ENCODE assay signal across 8 mouse cellular contexts in genomic region chr1:85794106-85794771, GRCm38 (mm10). TPM values are rescaled to one million over a fixed set of nuclear protein-coding genes. Genes with fewer than 3 reads are reported as not detected.
DNase-seq lines count a peak whose midpoint lies in the region; ATAC-seq and TF ChIP-seq lines count a peak whose summit lies in the region.

No protein-coding gene starts in this region.

- no peaks in the 10 kb centered on the region; the same call in 1 of the 2 replicates for H3K4me1 ChIP-seq in cortical plate, adult 2 months (ENCODE audit: control insufficient read depth, insufficient read depth, low read length)
- peaks cover 7% of the 10 kb centered on the region; the same call in 1 of the 2 replicates for H3K4me1 ChIP-seq in intestine, embryonic 14.5 days (replicated peaks; ENCODE audit: control insufficient read depth, insufficient read depth, low read length)
- peaks cover 4% of the 10 kb centered on the region; the same call in 1 of the 2 replicates for H3K4me1 ChIP-seq in liver, embryonic 11.5 days (replicated peaks; ENCODE audit: control insufficient read depth, insufficient read depth, low read length)
- H3K4me1 ChIP-seq in testis, adult 2 months (ENCODE audit: control insufficient read depth, insufficient read depth, low read length): peaks cover 4% of the 10 kb centered on the region

- DNase-seq in A20 (ENCODE audit: low read depth, low spot score): peak; percentile 67
- peak; percentile 89 for DNase-seq in R1 (ENCODE audit: low read depth, low spot score)
- peak; percentile 20 for DNase-seq in gastrocnemius, postnatal 14 days
- peak; percentile 81 for DNase-seq in intestine, embryonic 14.5 days (ENCODE audit: low spot score)
- DNase-seq in liver, embryonic 11.5 days (ENCODE audit: low spot score): peak; percentile 71

- peak; percentile 17 for ATAC-seq in intestine, embryonic 14.5 days (replicated peaks; ENCODE audit: low FRiP score, low TSS enrichment, low read depth)
- peak; percentile 73 for ATAC-seq in liver, embryonic 11.5 days (replicated peaks; ENCODE audit: low FRiP score)
- peak; percentile 20; the same call in 1 of the 2 replicates for ATAC-seq in monocyte, adult 5-6 weeks (replicated peaks; ENCODE audit: insufficient number of reproducible peaks, low FRiP score, low TSS enrichment, poor library complexity, severe bottlenecking)

- H3K9me3 ChIP-seq in intestine, embryonic 14.5 days (ENCODE audit: control insufficient read depth, low read length): no peaks in the 10 kb centered on the region
- H3K9me3 ChIP-seq in liver, embryonic 11.5 days (ENCODE audit: control insufficient read depth, low read length): no peaks in the 10 kb centered on the region

- intact Hi-C loops in gastrocnemius, postnatal 14 days (cut with DNase I; ENCODE audit: low total_unique reads): loop anchor here (10.0 kb wide), 1 partner anchor 51 kb away; no protein-coding TSS in a partner anchor

- peak overlapping the region; percentile 75 for H3K4me2 ChIP-seq in intestine, embryonic 14.5 days (ENCODE audit: low read length)
- peak overlapping the region; percentile 85 for H3K4me2 ChIP-seq in liver, embryonic 11.5 days

- TF ChIP-seq POLR2A in cortical plate, adult 2 months (IDR thresholded peaks at IDR 0.05; ENCODE audit: extremely low read depth, insufficient read depth, low read length): no peak
- TF ChIP-seq POLR2A in testis, adult 2 months (IDR thresholded peaks at IDR 0.05; ENCODE audit: control insufficient read depth, low read depth, low read length): no peak

- TF ChIP-seq CTCF in cortical plate, adult 2 months (IDR thresholded peaks at IDR 0.05; ENCODE audit: extremely low read depth, insufficient read depth, low read length): no peak
- TF ChIP-seq CTCF in testis, adult 2 months (IDR thresholded peaks at IDR 0.05; ENCODE audit: control insufficient read depth, insufficient read depth, insufficient replicate concordance, low read depth, low read length): no peak

- H3K4me3 ChIP-seq in cortical plate, adult 2 months (ENCODE audit: insufficient read depth, low read length): peak overlapping the region; percentile 88
- H3K4me3 ChIP-seq in intestine, embryonic 14.5 days (ENCODE audit: low read depth, low read length): peak overlapping the region; percentile 97
- H3K4me3 ChIP-seq in liver, embryonic 11.5 days (ENCODE audit: low read depth, low read length): peak overlapping the region; percentile 97
- H3K4me3 ChIP-seq in testis, adult 2 months (ENCODE audit: control insufficient read depth, low read depth, low read length): peak overlapping the region; percentile 95

- under 1% methylated on average over 38 of the region's 38 CpGs for WGBS in intestine, embryonic 14.5 days
- WGBS in liver, embryonic 11.5 days: under 1% methylated on average over 38 of the region's 38 CpGs

- H3K9ac ChIP-seq in intestine, embryonic 14.5 days (ENCODE audit: low read length): peak overlapping the region; percentile 97
- H3K9ac ChIP-seq in liver, embryonic 11.5 days (ENCODE audit: low read depth, low read length): peak overlapping the region; percentile 97

- 0 out of 2 replicates have a peak, but pooled peaks cover 7% of the 10 kb centered on the region for H3K36me3 ChIP-seq in intestine, embryonic 14.5 days (ENCODE audit: control insufficient read depth, insufficient read depth, low read length)
- no peaks in the 10 kb centered on the region for H3K36me3 ChIP-seq in liver, embryonic 11.5 days (ENCODE audit: control insufficient read depth, insufficient read depth, low read length)
- H3K36me3 ChIP-seq in testis, adult 2 months (ENCODE audit: control insufficient read depth, insufficient read depth, low read length): no peaks in the 10 kb centered on the region

- no peaks in the 10 kb centered on the region for H3K27me3 ChIP-seq in intestine, embryonic 14.5 days (replicated peaks; ENCODE audit: control insufficient read depth, insufficient read depth, low read length)
- no peaks in the 10 kb centered on the region for H3K27me3 ChIP-seq in liver, embryonic 11.5 days (replicated peaks; ENCODE audit: control insufficient read depth, insufficient read depth, low read length)
- no peaks in the 10 kb centered on the region for H3K27me3 ChIP-seq in testis, adult 2 months (ENCODE audit: control insufficient read depth, insufficient read depth, low read length)

- peak overlapping the region; percentile 100 for H3K27ac ChIP-seq in cortical plate, adult 2 months (ENCODE audit: insufficient read depth, low read length)
- peak overlapping the region; percentile 94 for H3K27ac ChIP-seq in intestine, embryonic 14.5 days (ENCODE audit: low read depth)
- peak overlapping the region; percentile 91 for H3K27ac ChIP-seq in liver, embryonic 11.5 days (ENCODE audit: low read depth, low read length)
- H3K27ac ChIP-seq in testis, adult 2 months (ENCODE audit: control insufficient read depth, insufficient read depth, low read depth, low read length): peak overlapping the region; percentile 84

RNA-seq across cellular contexts. Expression of gene Cab39, which starts 1.0 kb away (rescaled TPM):
- 113 and 114 TPM in 2 replicates for polyA plus RNA-seq in cortical plate, adult 2 months (2012; rRNA removed)
- 100 to 1,000 TPM in 1 of 2 experiments, 10 to 100 TPM in 1; 86.5 to 112 TPM for total RNA-seq in gastrocnemius, postnatal 14 days (2021)
- polyA plus RNA-seq in intestine, embryonic 14.5 days (2014; fragmentation: Nextera tagmentation; extraction: Ambion mirVana): 43.5 and 46.2 TPM in 2 replicates
- polyA plus RNA-seq in liver, embryonic 11.5 days (2014; fragmentation: Nextera tagmentation; extraction: Ambion mirVana): 29.2 and 32.6 TPM in 2 replicates
- 211 to 234 TPM (median 220 TPM) in 3 replicates for total RNA-seq in monocyte, adult 5-6 weeks (2017)
- polyA plus RNA-seq in testis, adult 2 months (2012; rRNA removed): 38.6 and 41.4 TPM in 2 replicates

RNA-seq across cellular contexts. Expression of gene A630001G21Rik, which starts 15.8 kb away (rescaled TPM):
- 0.94 and 1.2 TPM in 2 replicates for polyA plus RNA-seq in cortical plate, adult 2 months (2012; rRNA removed)
- under 1 TPM in 1 of 2 experiments, not detected in 1; 0.90 TPM for total RNA-seq in gastrocnemius, postnatal 14 days (2021)
- 0.67 and 1.1 TPM in 2 replicates for polyA plus RNA-seq in intestine, embryonic 14.5 days (2014; fragmentation: Nextera tagmentation; extraction: Ambion mirVana)
- polyA plus RNA-seq in liver, embryonic 11.5 days (2014; fragmentation: Nextera tagmentation; extraction: Ambion mirVana): 3.2 and 3.5 TPM in 2 replicates
- 106 to 140 TPM (median 120 TPM) in 3 replicates for total RNA-seq in monocyte, adult 5-6 weeks (2017)
- 0.35 TPM in 1 of 2 replicates, not detected in the other for polyA plus RNA-seq in testis, adult 2 months (2012; rRNA removed)

Comparison
In these comparisons a context has a peak if more than half of its experiments do, and no peak if none do; other contexts are left out.
1. Peak in every context shown above with its lines: DNase-seq, ATAC-seq, H3K4me3 ChIP-seq and H3K27ac ChIP-seq.
2. DNase-seq: peak in every context shown above with its lines; median percentile 89 in R1; 81 in intestine, embryonic 14.5 days; 71 in liver, embryonic 11.5 days; 67 in A20; 20 in gastrocnemius, postnatal 14 days.
3. ATAC-seq: peak in every context shown above with its lines; median percentile 73 in liver, embryonic 11.5 days; 20 in monocyte, adult 5-6 weeks; 17 in intestine, embryonic 14.5 days.